Mouse (Mus musculus) hindbrain, embryonic 13.5 days (tissue): Measurements from ENCODE around the gene Cdkn1c. TPM values are rescaled to one million over a fixed set of nuclear protein-coding genes. Genes with fewer than 3 reads are reported as not detected.

ENCODE experiments used
- ATAC-seq: fragments of 200-750 bp; cut with Nextera tagmentation; 2 replicates; pipeline ENCODE4 v1.8.0; 2017; ENCODE audit warnings: moderate TSS enrichment; ENCODE audit not compliant: low FRiP score
- H3K27ac ChIP-seq: fragments of 300-500 bp; sonication (generic); 2 replicates; pipeline ENCODE4 v1.5.1; 2015; ENCODE audit warnings: inconsistent platforms, mild to moderate bottlenecking, moderate library complexity
- H3K27me3 ChIP-seq: fragments of 300-500 bp; sonication (generic); 2 replicates; pipeline ENCODE4 v1.6.1; 2015; ENCODE audit warnings: mild to moderate bottlenecking, inconsistent platforms
- H3K36me3 ChIP-seq: fragments of 300-500 bp; sonication (generic); 2 replicates; pipeline ENCODE4 v1.6.1; 2015; ENCODE audit warnings: mild to moderate bottlenecking, inconsistent platforms
- H3K4me1 ChIP-seq: fragments of 300-500 bp; sonication (generic); replicated peaks from 2 replicates; pipeline ENCODE4 v1.6.1; 2015; ENCODE audit warnings: inconsistent platforms
- H3K4me2 ChIP-seq: fragments of 300-500 bp; sonication (generic); 2 replicates; pipeline ENCODE4 v1.6.1; 2015; ENCODE audit warnings: inconsistent platforms, mild to moderate bottlenecking, moderate library complexity
- H3K4me3 ChIP-seq: fragments of 300-500 bp; sonication (generic); 2 replicates; pipeline ENCODE4 v1.5.1; 2015; ENCODE audit warnings: mild to moderate bottlenecking, inconsistent platforms
- H3K9ac ChIP-seq: fragments of 300-500 bp; sonication (generic); 2 replicates; pipeline ENCODE4 v1.6.1; 2015; ENCODE audit warnings: mild to moderate bottlenecking, inconsistent platforms
- H3K9me3 ChIP-seq: fragments of 300-500 bp; sonication (generic); 2 replicates; pipeline ENCODE4 v1.6.1; 2016; ENCODE audit warnings: inconsistent platforms
- WGBS: fragments of 180-500 bp; shearing (Covaris S2); methylation state at CpG from one replicate; pipeline ENCODE4 v1.1.7; 2015; 5-methylcytosine and 5-hydroxymethylcytosine counted together
- polyA plus RNA-seq: library from polyadenylated mRNA; unstranded; fragments of >200 nt; fragmentation: Nextera tagmentation; extraction: Ambion mirVana; gene quantifications from 2 replicates; pipeline ENCODE4 v1.2.1, GENCODE M21; 2015

Gene Cdkn1c
- polyA plus RNA-seq, 1 experiment from 2014 or later, result 359 TPM

DNA sequence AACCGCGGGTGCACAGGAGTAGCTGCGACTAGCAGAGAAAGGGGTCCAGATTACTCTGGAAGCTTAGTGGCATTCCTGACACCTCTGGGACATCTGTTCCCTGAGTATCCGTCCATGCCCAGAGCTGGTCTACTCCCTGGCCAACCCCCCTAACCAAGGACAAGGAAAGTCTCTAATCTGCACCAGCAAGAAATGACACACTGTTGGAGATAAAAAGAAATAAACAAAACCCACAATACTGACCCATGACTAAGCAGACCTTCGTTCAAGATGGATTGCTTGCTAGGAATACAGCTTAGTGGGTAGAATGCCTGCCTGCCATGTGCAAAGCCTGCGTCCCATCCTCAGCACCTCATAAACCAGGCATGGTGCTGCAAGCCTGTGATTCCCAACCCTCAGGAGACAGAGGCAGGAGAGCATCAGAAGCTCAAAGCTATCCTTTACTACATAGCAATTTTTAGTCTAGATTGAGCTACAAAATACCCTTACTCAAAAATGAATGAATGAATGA lies 32.8 kb upstream of the Cdkn1c start:
- H3K9me3 ChIP-seq, result no peaks in the 10 kb centered on the region
- no peaks in the 10 kb centered on the region for H3K4me1 ChIP-seq
- no peak overlapping the region for H3K27ac ChIP-seq
- no peak overlapping the region for H3K9ac ChIP-seq
- H3K27me3 ChIP-seq, result peaks cover 37% of the 10 kb centered on the region
- no peak overlapping the region for H3K4me2 ChIP-seq
- no peak for ATAC-seq
- H3K4me3 ChIP-seq, result no peak overlapping the region
- no peaks in the 10 kb centered on the region for H3K36me3 ChIP-seq
- WGBS, result 89% methylated on average over 6 of the region's 6 CpGs

- WGBS, result 84% methylated on average over 6 of the region's 6 CpGs
- Histone ChIP-seq H3K4me2 (no peak overlapping the region), H3K36me3 (no peaks in the 10 kb centered on the region), H3K27ac (no peak overlapping the region), H3K9me3 (no peaks in the 10 kb centered on the region), H3K9ac (no peak overlapping the region), H3K27me3 (peaks cover 36% of the 10 kb centered on the region), H3K4me1 (no peaks in the 10 kb centered on the region), H3K4me3 (no peak overlapping the region)
- no peak for ATAC-seq
Observed at GRCm38 (mm10) chr7:143489735-143490134, 28.9 kb upstream of the Cdkn1c start.

DNA sequence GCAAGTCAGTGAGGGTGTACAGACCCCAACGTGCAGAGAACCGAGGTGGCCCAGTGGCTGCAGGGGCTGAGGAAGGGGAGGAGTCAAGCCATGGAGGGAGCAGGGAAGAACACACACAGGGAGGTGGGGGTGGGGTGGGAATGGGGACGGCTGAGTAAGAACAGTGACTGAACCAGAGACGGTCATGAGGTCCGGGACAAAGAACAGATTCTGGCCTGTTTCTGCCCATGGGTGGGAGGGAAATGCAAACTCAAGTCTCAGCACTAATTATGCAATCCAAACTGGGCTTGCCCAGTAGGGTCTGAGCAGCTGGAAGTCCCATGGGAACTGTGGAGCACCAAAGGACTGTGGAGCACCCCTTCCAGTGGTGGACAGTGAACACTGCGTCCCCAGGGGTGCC lies 21.7 kb upstream of the Cdkn1c start:
- Histone ChIP-seq H3K27me3 (peaks cover 16% of the 10 kb centered on the region; the same call in 1 of the 2 replicates), H3K36me3 (no peaks in the 10 kb centered on the region), H3K27ac (no peak overlapping the region), H3K4me2 (no peak overlapping the region), H3K4me3 (no peak overlapping the region), H3K9me3 (no peaks in the 10 kb centered on the region), H3K9ac (no peak overlapping the region), H3K4me1 (peaks cover 6% of the 10 kb centered on the region; the same call in 1 of the 2 replicates)
- whole genome bisulfite sequencing, result 12% methylated on average over 6 of the region's 6 CpGs
- no peak for ATAC-seq

- peaks cover 16% of the 10 kb centered on the region; the same call in 1 of the 2 replicates for H3K27me3 ChIP-seq
- peaks cover 6% of the 10 kb centered on the region; the same call in 1 of the 2 replicates for H3K4me1 ChIP-seq
- no peak overlapping the region for H3K4me2 ChIP-seq
- no peak overlapping the region for H3K9ac ChIP-seq
- H3K36me3 ChIP-seq, result no peaks in the 10 kb centered on the region
- no peak overlapping the region for H3K27ac ChIP-seq
- no peak for ATAC-seq
- no peak overlapping the region for H3K4me3 ChIP-seq
- 52% methylated on average over 5 of the region's 5 CpGs for WGBS
- H3K9me3 ChIP-seq, result no peaks in the 10 kb centered on the region
Observed at GRCm38 (mm10) chr7:143481806-143482387, 21.0 kb upstream of the Cdkn1c start.

- no peak for ATAC-seq
- 24% methylated on average over 13 of the region's 13 CpGs for WGBS
- no peak overlapping the region for H3K4me2 ChIP-seq
- H3K27ac ChIP-seq, result no peak overlapping the region
- H3K4me1 ChIP-seq, result peaks cover 6% of the 10 kb centered on the region; the same call in 1 of the 2 replicates
- H3K4me3 ChIP-seq, result no peak overlapping the region
- no peaks in the 10 kb centered on the region for H3K9me3 ChIP-seq
- peaks cover 15% of the 10 kb centered on the region; the same call in 1 of the 2 replicates for H3K27me3 ChIP-seq
- H3K9ac ChIP-seq, result no peak overlapping the region
- no peaks in the 10 kb centered on the region for H3K36me3 ChIP-seq
Observed at GRCm38 (mm10) chr7:143480498-143480897, 19.6 kb upstream of the Cdkn1c start.

DNA sequence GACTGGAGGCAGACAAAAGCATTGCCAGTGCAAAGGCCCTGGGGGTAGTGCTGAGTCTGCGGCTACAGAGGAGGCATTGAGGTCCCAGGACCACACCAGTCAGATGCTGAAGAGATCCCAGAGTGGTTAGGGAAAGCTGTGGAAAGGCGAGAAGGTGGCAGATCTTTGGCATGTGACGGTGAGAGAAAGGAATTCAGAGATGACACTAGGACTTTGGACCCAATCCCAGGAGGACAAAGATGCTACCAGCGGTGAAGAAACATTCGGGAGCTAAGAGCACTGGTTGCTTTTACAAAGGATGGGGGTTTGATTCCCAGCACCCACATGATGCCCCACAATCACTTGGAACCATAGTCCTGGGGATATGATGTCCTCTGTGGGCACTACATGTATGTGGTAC lies 16.9 kb upstream of the Cdkn1c start:
- H3K4me1 ChIP-seq, result peaks cover 5% of the 10 kb centered on the region; the same call in 1 of the 2 replicates
- H3K27ac ChIP-seq, result no peak overlapping the region
- no peaks in the 10 kb centered on the region for H3K9me3 ChIP-seq
- H3K4me3 ChIP-seq, result no peak overlapping the region
- 89% methylated on average over 5 of the region's 5 CpGs for WGBS
- no peak overlapping the region for H3K4me2 ChIP-seq
- H3K9ac ChIP-seq, result no peak overlapping the region
- H3K27me3 ChIP-seq, result peaks cover 15% of the 10 kb centered on the region; the same call in 1 of the 2 replicates
- ATAC-seq, result no peak
- no peaks in the 10 kb centered on the region for H3K36me3 ChIP-seq

DNA sequence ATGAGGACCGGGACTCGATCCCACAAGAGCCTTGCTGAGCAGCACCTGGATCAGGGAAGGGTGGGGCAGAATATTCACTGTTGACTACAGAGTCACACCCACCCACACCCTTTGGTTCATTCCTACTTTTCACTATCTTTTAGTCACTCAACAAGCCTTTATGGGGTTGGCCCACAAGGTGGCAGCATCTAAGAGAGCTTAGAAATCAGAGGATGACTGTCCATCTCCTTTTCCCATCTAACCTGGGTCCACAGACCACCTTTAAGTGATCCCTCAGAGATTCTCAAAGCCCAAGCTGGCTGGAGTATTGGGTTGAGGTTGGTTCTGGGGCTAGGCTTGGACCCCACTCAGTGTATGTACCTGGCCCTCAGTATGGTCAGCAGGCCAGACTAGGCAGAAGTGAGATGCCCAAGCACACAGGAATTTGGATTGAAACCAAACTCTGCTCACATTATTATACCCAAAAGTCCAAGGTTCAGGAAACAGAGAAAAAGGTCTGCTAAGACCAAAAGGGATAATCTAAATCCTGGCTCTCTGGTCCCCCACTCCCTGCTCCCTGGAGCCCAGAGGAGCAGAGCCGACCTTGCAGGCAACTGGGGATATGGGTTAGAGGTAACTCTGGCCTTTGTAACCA lies 16.0 kb upstream of the Cdkn1c start:
- Histone ChIP-seq H3K4me3 (no peak overlapping the region), H3K27ac (no peak overlapping the region), H3K27me3 (peaks cover 15% of the 10 kb centered on the region; the same call in 1 of the 2 replicates), H3K9me3 (no peaks in the 10 kb centered on the region), H3K4me2 (no peak overlapping the region), H3K4me1 (no peaks in the 10 kb centered on the region), H3K36me3 (no peaks in the 10 kb centered on the region), H3K9ac (no peak overlapping the region)
- WGBS, result 86% methylated on average over 3 of the region's 3 CpGs
- no peak for ATAC-seq

- no peak for ATAC-seq
- no peaks in the 10 kb centered on the region for H3K9me3 ChIP-seq
- H3K4me2 ChIP-seq, result no peak overlapping the region
- WGBS, result 78% methylated on average over 11 of the region's 11 CpGs
- no peak overlapping the region for H3K9ac ChIP-seq
- no peak overlapping the region for H3K27ac ChIP-seq
- H3K4me1 ChIP-seq, result no peaks in the 10 kb centered on the region
- H3K4me3 ChIP-seq, result no peak overlapping the region
- no peaks in the 10 kb centered on the region for H3K36me3 ChIP-seq
- peaks cover 12% of the 10 kb centered on the region for H3K27me3 ChIP-seq
Observed at GRCm38 (mm10) chr7:143475876-143476275, 15.0 kb upstream of the Cdkn1c start.

DNA sequence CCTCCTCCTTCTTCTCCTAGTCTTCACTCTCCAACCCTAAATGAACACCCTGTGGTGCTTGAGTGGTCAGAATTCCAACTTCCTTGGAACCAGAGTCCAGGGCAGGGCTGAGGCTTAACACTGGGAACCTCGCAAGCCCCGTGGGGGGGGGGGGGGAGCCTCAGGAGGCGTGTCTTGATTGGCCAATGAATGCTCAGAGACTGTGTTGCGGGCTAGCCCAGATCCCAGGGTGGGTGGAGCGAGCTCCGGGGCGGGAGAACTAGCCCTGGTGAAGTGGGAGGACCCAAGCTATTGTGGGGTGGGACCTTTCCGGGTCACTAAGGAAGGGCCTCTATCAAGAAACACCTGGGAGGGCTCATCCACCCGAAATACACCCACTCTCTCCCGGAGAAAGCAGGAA lies 14.0 kb upstream of the Cdkn1c start:
- 31% methylated on average over 10 of the region's 10 CpGs for WGBS
- H3K27me3 ChIP-seq, result peaks cover 11% of the 10 kb centered on the region
- no peak overlapping the region for H3K4me2 ChIP-seq
- no peaks in the 10 kb centered on the region for H3K4me1 ChIP-seq
- no peak overlapping the region for H3K9ac ChIP-seq
- no peak for ATAC-seq
- H3K27ac ChIP-seq, result no peak overlapping the region
- H3K4me3 ChIP-seq, result no peak overlapping the region
- no peaks in the 10 kb centered on the region for H3K9me3 ChIP-seq
- H3K36me3 ChIP-seq, result no peaks in the 10 kb centered on the region

DNA sequence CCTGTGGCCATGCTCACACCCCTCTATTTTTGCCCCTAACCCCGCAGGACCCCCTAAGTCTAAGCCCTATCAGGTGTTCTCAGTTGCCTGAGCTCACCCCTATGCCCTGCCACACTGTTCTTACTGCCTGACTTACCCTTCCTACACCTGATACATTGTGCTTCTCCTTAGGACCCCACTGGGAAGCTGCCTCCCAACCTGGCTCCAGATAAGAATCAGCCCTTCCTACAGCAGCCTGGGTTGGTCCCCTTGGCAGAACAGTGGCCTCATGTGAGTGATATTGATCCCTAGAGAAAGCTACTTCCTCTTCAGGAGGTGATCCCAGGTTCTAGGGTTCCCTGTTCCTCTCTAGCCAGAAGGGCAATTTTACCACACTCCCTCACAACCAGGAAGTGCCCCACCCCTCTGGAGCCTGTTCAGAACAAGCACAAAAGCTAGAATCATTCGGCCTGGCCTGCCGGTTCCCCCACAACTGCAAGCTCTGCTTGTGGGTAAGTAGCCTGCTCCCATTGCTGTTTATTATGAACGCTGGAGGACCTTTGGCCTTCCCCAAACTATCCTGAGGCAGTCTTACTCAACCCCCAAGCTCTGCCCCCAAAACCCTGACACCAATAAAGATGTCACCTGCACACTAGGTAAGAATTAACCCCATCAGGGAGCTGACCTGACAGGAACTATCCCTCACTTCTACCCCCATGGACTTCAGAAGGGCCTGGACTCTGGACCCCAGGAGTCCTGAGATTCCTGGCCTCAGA lies 12.7 kb upstream of the Cdkn1c start, which contains the start of gene Slc22a18:
TSS of gene Slc22a18 (plus strand) at position 390 of the 755 bp plus-strand sequence.
- no peak within 1 kb of the TSS for H3K4me3 ChIP-seq
- H3K27me3 ChIP-seq, result peaks cover 14% of the 10 kb centered on the region
- H3K36me3 ChIP-seq, result no peaks in the 10 kb centered on the region
- H3K9ac ChIP-seq, result no peak within 1 kb of the TSS
- no peak for ATAC-seq
- WGBS, result 46% methylated on average over 4 of the region's 4 CpGs
- H3K4me1 ChIP-seq, result no peaks in the 10 kb centered on the region
- H3K9me3 ChIP-seq, result no peaks in the 10 kb centered on the region
- H3K27ac ChIP-seq, result no peak within 1 kb of the TSS
- no peak within 1 kb of the TSS for H3K4me2 ChIP-seq

- no peak overlapping the region for H3K4me2 ChIP-seq
- H3K9ac ChIP-seq, result no peak overlapping the region
- H3K4me1 ChIP-seq, result peaks cover 12% of the 10 kb centered on the region
- H3K27ac ChIP-seq, result no peak overlapping the region
- no peaks in the 10 kb centered on the region for H3K9me3 ChIP-seq
- no peaks in the 10 kb centered on the region for H3K36me3 ChIP-seq
- H3K27me3 ChIP-seq, result peaks cover 23% of the 10 kb centered on the region
- H3K4me3 ChIP-seq, result no peak overlapping the region
- 0 out of 2 replicates have a peak, but pooled peaks have one; percentile 36 for ATAC-seq
- 19% methylated on average over 8 of the region's 8 CpGs for WGBS
Observed at GRCm38 (mm10) chr7:143469946-143470345, 9.1 kb upstream of the Cdkn1c start.

- Histone ChIP-seq H3K27me3 (peaks cover 23% of the 10 kb centered on the region), H3K4me3 (no peak overlapping the region), H3K36me3 (no peaks in the 10 kb centered on the region), H3K4me1 (peaks cover 21% of the 10 kb centered on the region), H3K9ac (no peak overlapping the region), H3K4me2 (no peak overlapping the region), H3K27ac (no peak overlapping the region), H3K9me3 (no peaks in the 10 kb centered on the region)
- ATAC-seq, result no peak
- WGBS, result 8% methylated on average over 6 of the region's 6 CpGs
Observed at GRCm38 (mm10) chr7:143467714-143468113, 6.9 kb upstream of the Cdkn1c start.
